Mouse (Mus musculus): ENCODE results near the gene Fcrls. TPM values are rescaled to one million over a fixed set of nuclear protein-coding genes. Genes with fewer than 3 reads are reported as not detected.

Fcrls gene
- 8.3 and 9.8 TPM in 2 replicates for polyA plus RNA-seq (2015; fragmentation: Nextera tagmentation; extraction: Ambion mirVana)

GRCm38 (mm10) chr3:87263436-87263835 is at the start of gene Fcrls:
Gene Fcrls, minus strand, starts transcription at chr3:87263738.
- H3K9me3 ChIP-seq (ENCODE audit: control insufficient read depth, low read length): no peaks in the 10 kb centered on the region
- H3K9ac ChIP-seq (ENCODE audit: low read length): no peak within 1 kb of the TSS
- no peaks in the 10 kb centered on the region for H3K4me1 ChIP-seq (replicated peaks; ENCODE audit: control insufficient read depth, insufficient read depth, low read length)
- no peaks in the 10 kb centered on the region for H3K36me3 ChIP-seq (ENCODE audit: control insufficient read depth, insufficient read depth, low read length)
- WGBS: 72% methylated on average over 7 of the region's 7 CpGs
- no peak within 1 kb of the TSS for H3K27ac ChIP-seq (ENCODE audit: low read length)
- ATAC-seq (ENCODE audit: low read depth): no peak
- H3K4me2 ChIP-seq (ENCODE audit: low read depth, low read length): no peak within 1 kb of the TSS
- no peaks in the 10 kb centered on the region for H3K27me3 ChIP-seq (ENCODE audit: control insufficient read depth, insufficient read depth, low read depth, low read length)
- H3K4me3 ChIP-seq (ENCODE audit: low read length): no peak within 1 kb of the TSS

DNA sequence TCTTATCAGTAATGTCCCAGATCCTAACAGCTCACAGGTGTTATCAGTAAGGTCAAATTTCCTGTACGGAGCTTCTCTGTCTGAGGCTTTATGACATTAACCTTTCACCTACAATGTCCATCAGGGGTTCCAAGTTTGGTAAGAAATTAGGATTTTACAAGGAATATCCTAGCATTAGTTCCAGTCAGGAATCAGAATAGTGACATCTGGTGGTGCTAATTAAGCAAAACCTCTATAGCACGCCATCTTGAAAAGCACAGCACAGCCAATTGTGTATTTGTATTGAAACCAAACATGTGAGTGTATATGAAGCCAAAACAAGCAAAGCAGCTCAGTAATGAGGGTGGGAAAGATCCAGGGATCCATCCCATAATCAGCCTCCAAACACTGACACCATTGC is 46.4 kb upstream of the Fcrls start:
- Histone ChIP-seq H3K4me1 (replicated peaks; ENCODE audit: control insufficient read depth, insufficient read depth, low read length) (no peaks in the 10 kb centered on the region), H3K9ac (ENCODE audit: low read length) (no peak overlapping the region), H3K27ac (ENCODE audit: low read length) (no peak overlapping the region), H3K9me3 (ENCODE audit: control insufficient read depth, low read length) (no peaks in the 10 kb centered on the region), H3K36me3 (ENCODE audit: control insufficient read depth, insufficient read depth, low read length) (no peaks in the 10 kb centered on the region), H3K4me3 (ENCODE audit: low read length) (no peak overlapping the region), H3K27me3 (ENCODE audit: control insufficient read depth, insufficient read depth, low read depth, low read length) (no peaks in the 10 kb centered on the region), H3K4me2 (ENCODE audit: low read depth, low read length) (no peak overlapping the region)
- WGBS: 49% methylated on average over 2 of the region's 2 CpGs
- ATAC-seq (ENCODE audit: low read depth): no peak

DNA sequence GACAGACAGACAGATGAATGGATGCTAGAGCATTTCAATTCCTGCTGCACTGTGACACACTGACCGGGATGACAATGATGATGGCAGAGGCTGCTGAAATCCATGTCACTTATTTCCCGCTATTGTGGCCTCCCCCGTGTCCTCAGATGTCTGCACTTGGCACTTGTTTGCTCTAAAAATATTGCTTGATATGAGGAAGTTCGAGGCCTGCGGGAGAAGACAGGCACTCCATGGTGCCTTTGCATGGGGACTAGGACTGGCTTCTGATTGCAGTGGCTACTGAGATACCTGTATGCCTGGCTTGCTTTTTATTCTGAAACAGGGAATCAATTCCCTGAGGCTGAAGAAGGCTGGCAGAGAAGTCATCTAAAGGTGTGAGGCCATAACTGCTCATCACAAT is 36.4 kb upstream of the Fcrls start:
- Histone ChIP-seq H3K9me3 (ENCODE audit: control insufficient read depth, low read length) (no peaks in the 10 kb centered on the region), H3K4me2 (ENCODE audit: low read depth, low read length) (no peak overlapping the region), H3K9ac (ENCODE audit: low read length) (no peak overlapping the region), H3K4me1 (replicated peaks; ENCODE audit: control insufficient read depth, insufficient read depth, low read length) (no peaks in the 10 kb centered on the region), H3K27me3 (ENCODE audit: control insufficient read depth, insufficient read depth, low read depth, low read length) (no peaks in the 10 kb centered on the region), H3K27ac (ENCODE audit: low read length) (no peak overlapping the region), H3K4me3 (ENCODE audit: low read length) (no peak overlapping the region), H3K36me3 (ENCODE audit: control insufficient read depth, insufficient read depth, low read length) (no peaks in the 10 kb centered on the region)
- 66% methylated on average over 5 of the region's 5 CpGs for WGBS
- ATAC-seq (ENCODE audit: low read depth): no peak

GRCm38 (mm10) chr3:87274372-87274771 is 10.8 kb upstream of the Fcrls start:
- Histone ChIP-seq H3K27me3 (ENCODE audit: control insufficient read depth, insufficient read depth, low read depth, low read length) (no peaks in the 10 kb centered on the region), H3K9me3 (ENCODE audit: control insufficient read depth, low read length) (no peaks in the 10 kb centered on the region), H3K4me3 (ENCODE audit: low read length) (no peak overlapping the region), H3K4me1 (replicated peaks; ENCODE audit: control insufficient read depth, insufficient read depth, low read length) (no peaks in the 10 kb centered on the region), H3K4me2 (ENCODE audit: low read depth, low read length) (no peak overlapping the region), H3K27ac (ENCODE audit: low read length) (no peak overlapping the region), H3K9ac (ENCODE audit: low read length) (no peak overlapping the region), H3K36me3 (ENCODE audit: control insufficient read depth, insufficient read depth, low read length) (no peaks in the 10 kb centered on the region)
- WGBS: 51% methylated on average over 2 of the region's 2 CpGs
- ATAC-seq (ENCODE audit: low read depth): no peak

DNA sequence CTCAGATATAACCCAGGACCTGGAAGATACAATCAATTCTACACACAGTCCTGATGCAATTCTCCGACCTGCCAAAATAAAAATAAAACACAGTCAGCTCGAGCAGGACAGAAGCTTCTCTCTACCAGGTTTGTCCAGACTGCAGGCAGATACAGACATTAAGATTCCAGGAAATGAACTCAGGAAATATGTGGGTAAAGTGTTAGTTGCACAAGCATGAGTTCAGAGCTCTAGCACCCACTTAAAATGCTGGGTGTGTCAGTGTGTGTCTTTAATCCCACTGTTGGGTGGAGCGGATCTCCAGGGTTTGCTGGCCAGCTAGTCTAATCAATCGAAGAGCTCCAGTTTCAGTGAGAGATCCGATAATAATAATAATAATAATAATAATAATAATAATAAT is 3.0 kb upstream of the Fcrls start:
- no peak for ATAC-seq (ENCODE audit: low read depth)
- 74% methylated on average over 5 of the region's 5 CpGs for WGBS

GRCm38 (mm10) chr3:87255239-87255638 is 8.3 kb downstream of the Fcrls start:
- no peaks in the 10 kb centered on the region for H3K27me3 ChIP-seq (ENCODE audit: control insufficient read depth, insufficient read depth, low read depth, low read length)
- H3K9me3 ChIP-seq (ENCODE audit: control insufficient read depth, low read length): no peaks in the 10 kb centered on the region
- 80% methylated on average over 10 of the region's 10 CpGs for WGBS
- no peaks in the 10 kb centered on the region for H3K4me1 ChIP-seq (replicated peaks; ENCODE audit: control insufficient read depth, insufficient read depth, low read length)
- H3K36me3 ChIP-seq (ENCODE audit: control insufficient read depth, insufficient read depth, low read length): no peaks in the 10 kb centered on the region
- H3K9ac ChIP-seq (ENCODE audit: low read length): no peak overlapping the region
- no peak overlapping the region for H3K27ac ChIP-seq (ENCODE audit: low read length)
- no peak for ATAC-seq (ENCODE audit: low read depth)
- no peak overlapping the region for H3K4me3 ChIP-seq (ENCODE audit: low read length)
- H3K4me2 ChIP-seq (ENCODE audit: low read depth, low read length): no peak overlapping the region

More for the DNA sequence above, 3.0 kb upstream of the Fcrls start:
- Histone ChIP-seq H3K4me1 (replicated peaks; ENCODE audit: control insufficient read depth, insufficient read depth, low read length) (no peaks in the 10 kb centered on the region), H3K4me3 (ENCODE audit: low read length) (no peak overlapping the region), H3K36me3 (ENCODE audit: control insufficient read depth, insufficient read depth, low read length) (no peaks in the 10 kb centered on the region), H3K9ac (ENCODE audit: low read length) (no peak overlapping the region), H3K4me2 (ENCODE audit: low read depth, low read length) (no peak overlapping the region), H3K27me3 (ENCODE audit: control insufficient read depth, insufficient read depth, low read depth, low read length) (no peaks in the 10 kb centered on the region), H3K9me3 (ENCODE audit: control insufficient read depth, low read length) (no peaks in the 10 kb centered on the region), H3K27ac (ENCODE audit: low read length) (no peak overlapping the region)

- no peaks in the 10 kb centered on the region for H3K4me1 ChIP-seq (replicated peaks; ENCODE audit: control insufficient read depth, insufficient read depth, low read length)
- H3K9ac ChIP-seq (ENCODE audit: low read length): no peak overlapping the region
- ATAC-seq (ENCODE audit: low read depth): no peak
Measured at GRCm38 (mm10) chr3:87249571-87249970, 14.0 kb downstream of the Fcrls start.

GRCm38 (mm10) chr3:87247292-87247691 is 16.2 kb downstream of the Fcrls start:
- WGBS: 55% methylated on average over 3 of the region's 3 CpGs
- Histone ChIP-seq H3K4me2 (ENCODE audit: low read depth, low read length) (no peak overlapping the region), H3K27ac (ENCODE audit: low read length) (no peak overlapping the region)

More at GRCm38 (mm10) chr3:87249571-87249970, 14.0 kb downstream of the Fcrls start:
- Histone ChIP-seq H3K27ac (ENCODE audit: low read length) (no peak overlapping the region), H3K36me3 (ENCODE audit: control insufficient read depth, insufficient read depth, low read length) (no peaks in the 10 kb centered on the region), H3K9me3 (ENCODE audit: control insufficient read depth, low read length) (no peaks in the 10 kb centered on the region), H3K4me2 (ENCODE audit: low read depth, low read length) (no peak overlapping the region), H3K27me3 (ENCODE audit: control insufficient read depth, insufficient read depth, low read depth, low read length) (no peaks in the 10 kb centered on the region), H3K4me3 (ENCODE audit: low read length) (no peak overlapping the region)
- WGBS: 63% methylated on average over 6 of the region's 6 CpGs

DNA sequence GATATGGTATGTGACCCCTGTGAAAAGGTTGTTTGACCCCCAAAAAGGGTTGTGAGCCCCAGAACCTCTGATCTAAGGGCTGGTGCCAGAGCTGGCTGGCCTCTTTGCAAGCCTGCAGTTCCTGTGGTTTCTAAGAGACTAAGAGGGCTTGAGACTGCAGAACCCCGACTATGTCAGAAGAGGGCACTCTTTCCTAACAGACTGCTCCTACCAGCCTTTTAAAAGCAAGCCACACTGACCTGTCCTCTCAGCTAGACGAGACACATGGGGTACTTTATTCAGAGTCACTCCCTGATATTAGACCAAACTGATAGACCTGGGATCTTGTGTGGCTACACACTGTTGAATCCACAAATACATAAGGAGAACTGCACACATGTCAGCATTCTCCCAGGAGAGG is 19.9 kb downstream of the Fcrls start:
- H3K27me3 ChIP-seq (ENCODE audit: control insufficient read depth, insufficient read depth, low read depth, low read length): no peaks in the 10 kb centered on the region
- WGBS: 2% methylated on average over 2 of the region's 2 CpGs
- no peaks in the 10 kb centered on the region for H3K36me3 ChIP-seq (ENCODE audit: control insufficient read depth, insufficient read depth, low read length)
- H3K4me2 ChIP-seq (ENCODE audit: low read depth, low read length): no peak overlapping the region
- no peak overlapping the region for H3K27ac ChIP-seq (ENCODE audit: low read length)
- H3K9ac ChIP-seq (ENCODE audit: low read length): no peak overlapping the region
- no peaks in the 10 kb centered on the region for H3K9me3 ChIP-seq (ENCODE audit: control insufficient read depth, low read length)
- H3K4me3 ChIP-seq (ENCODE audit: low read length): no peak overlapping the region
- no peaks in the 10 kb centered on the region for H3K4me1 ChIP-seq (replicated peaks; ENCODE audit: control insufficient read depth, insufficient read depth, low read length)
- ATAC-seq (ENCODE audit: low read depth): no peak

More at GRCm38 (mm10) chr3:87247292-87247691, 16.2 kb downstream of the Fcrls start:
- Histone ChIP-seq H3K36me3 (ENCODE audit: control insufficient read depth, insufficient read depth, low read length) (no peaks in the 10 kb centered on the region), H3K4me3 (ENCODE audit: low read length) (no peak overlapping the region), H3K27me3 (ENCODE audit: control insufficient read depth, insufficient read depth, low read depth, low read length) (no peaks in the 10 kb centered on the region), H3K4me1 (replicated peaks; ENCODE audit: control insufficient read depth, insufficient read depth, low read length) (no peaks in the 10 kb centered on the region), H3K9ac (ENCODE audit: low read length) (no peak overlapping the region), H3K9me3 (ENCODE audit: control insufficient read depth, low read length) (no peaks in the 10 kb centered on the region)
- no peak for ATAC-seq (ENCODE audit: low read depth)

- Histone ChIP-seq H3K4me1 (replicated peaks; ENCODE audit: control insufficient read depth, insufficient read depth, low read length) (no peaks in the 10 kb centered on the region), H3K9ac (ENCODE audit: low read length) (no peak overlapping the region), H3K4me3 (ENCODE audit: low read length) (no peak overlapping the region), H3K36me3 (ENCODE audit: control insufficient read depth, insufficient read depth, low read length) (no peaks in the 10 kb centered on the region), H3K4me2 (ENCODE audit: low read depth, low read length) (no peak overlapping the region), H3K27ac (ENCODE audit: low read length) (no peak overlapping the region), H3K27me3 (ENCODE audit: control insufficient read depth, insufficient read depth, low read depth, low read length) (no peaks in the 10 kb centered on the region), H3K9me3 (ENCODE audit: control insufficient read depth, low read length) (no peaks in the 10 kb centered on the region)
- WGBS: 53% methylated on average over 4 of the region's 4 CpGs
- no peak for ATAC-seq (ENCODE audit: low read depth)
Measured at GRCm38 (mm10) chr3:87240909-87241308, 22.6 kb downstream of the Fcrls start.
